Mouse (Mus musculus) embryonic fibroblast, embryonic 13.5 days (primary cell): ENCODE measurements at regions not wholly inside any gene's neighbourhood (a gene's known extent, or its start where the extent isn't known, plus 50 kb on each side); places are given as distances from the start of the nearest gene placed in this dataset.

Source experiments
- CTCF ChIP-seq: IDR thresholded peaks from 2 replicates; pipeline ENCODE4 v1.5.1; 2011; ENCODE audit warnings: mild to moderate bottlenecking, control low read depth, low read length, moderate library complexity, borderline replicate concordance; ENCODE audit not compliant: insufficient read depth
- POLR2A ChIP-seq: IDR thresholded peaks from 2 replicates; pipeline ENCODE4 v1.6.1; 2011; ENCODE audit warnings: low read depth, mild to moderate bottlenecking, control low read depth, low read length, moderate library complexity

GRCm38 (mm10) chr13:102312096-102312495, 381.3 kb upstream of the Cd180 start:
- TF ChIP-seq CTCF (no peak), POLR2A (no peak)
